Mouse (Mus musculus): ENCODE measurements at regions not wholly inside any gene's neighbourhood (a gene's known extent, or its start where the extent isn't known, plus 50 kb on each side); places are given as distances from the start of the nearest gene placed in this dataset.

DNA sequence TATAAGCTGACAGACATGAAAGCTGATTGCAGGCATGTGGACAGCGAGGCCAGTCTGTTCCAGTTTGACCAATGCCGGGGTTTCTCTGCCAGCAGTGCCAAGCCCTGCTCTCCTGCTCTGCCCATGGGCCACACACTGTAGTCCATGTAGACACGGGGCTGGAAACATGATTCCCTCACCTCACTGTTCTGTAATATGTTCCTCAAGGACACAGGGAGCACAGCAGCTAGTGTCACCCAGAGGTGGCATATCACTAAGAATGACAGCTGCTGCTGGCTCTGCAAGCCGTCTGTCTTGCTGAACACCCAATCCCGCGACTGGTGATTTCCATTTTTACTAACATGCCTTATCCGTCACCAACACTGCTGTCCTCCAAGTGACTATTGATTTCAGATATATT is 339.9 kb downstream of the Lpin1 start:
- H3K4me3 ChIP-seq (replicated peaks; ENCODE audit: low read length) = no peak overlapping the region
- no peaks in the 10 kb centered on the region; the same call in 1 of the 2 replicates for H3K4me1 ChIP-seq (replicated peaks; ENCODE audit: low read depth, low read length)
- no peaks in the 10 kb centered on the region for H3K9me3 ChIP-seq (ENCODE audit: low read length)
- no peaks in the 10 kb centered on the region for H3K36me3 ChIP-seq (ENCODE audit: insufficient read depth, low read length)
- no peaks in the 10 kb centered on the region for H3K27me3 ChIP-seq (ENCODE audit: insufficient read depth, low read length)
- TF ChIP-seq NANOG (IDR thresholded peaks at IDR 0.05; ENCODE audit: borderline replicate concordance, low read length) = no peak
- TF ChIP-seq POU5F1 (IDR thresholded peaks at IDR 0.05; ENCODE audit: borderline replicate concordance, low read length) = no peak
- TF ChIP-seq CTCF (conservative IDR thresholded peaks at IDR 0.05; ENCODE audit: low read length) = no peak

DNA sequence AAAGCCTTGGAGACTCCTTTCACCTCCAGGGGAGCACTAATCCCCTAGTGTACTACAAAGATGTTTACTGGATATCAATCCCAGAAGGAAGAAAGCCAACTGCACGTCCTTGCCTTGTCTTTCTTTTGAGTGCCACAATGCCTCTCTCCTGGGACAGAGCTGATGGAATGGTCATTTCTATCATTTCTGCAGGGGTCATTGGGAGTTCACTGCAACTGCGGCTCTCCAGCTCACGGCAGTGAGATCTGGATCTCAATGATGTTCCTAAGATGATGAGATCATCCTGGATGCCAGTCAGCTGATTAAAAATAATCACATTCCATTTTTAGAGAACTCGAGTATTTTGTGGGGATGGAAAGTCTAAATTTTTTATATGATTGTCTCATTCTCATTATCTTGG is 341.1 kb downstream of the Lpin1 start:
- no peaks in the 10 kb centered on the region; the same call in 1 of the 2 replicates for H3K4me1 ChIP-seq (replicated peaks; ENCODE audit: low read depth, low read length)
- no peaks in the 10 kb centered on the region for H3K9me3 ChIP-seq (ENCODE audit: low read length)
- no peak overlapping the region for H3K4me3 ChIP-seq (replicated peaks; ENCODE audit: low read length)
- no peaks in the 10 kb centered on the region for H3K36me3 ChIP-seq (ENCODE audit: insufficient read depth, low read length)
- H3K27me3 ChIP-seq (ENCODE audit: insufficient read depth, low read length) = no peaks in the 10 kb centered on the region
- no peak for TF ChIP-seq NANOG (IDR thresholded peaks at IDR 0.05; ENCODE audit: borderline replicate concordance, low read length)

GRCm38 (mm10) chr12:16268621-16269165 is 342.1 kb downstream of the Lpin1 start:
- no peak for TF ChIP-seq POU5F1 (IDR thresholded peaks at IDR 0.05; ENCODE audit: borderline replicate concordance, low read length)
- Histone ChIP-seq H3K4me1 (replicated peaks; ENCODE audit: low read depth, low read length) (no peaks in the 10 kb centered on the region; the same call in 1 of the 2 replicates), H3K9me3 (ENCODE audit: low read length) (no peaks in the 10 kb centered on the region), H3K4me3 (replicated peaks; ENCODE audit: low read length) (no peak overlapping the region), H3K27me3 (ENCODE audit: insufficient read depth, low read length) (no peaks in the 10 kb centered on the region), H3K36me3 (ENCODE audit: insufficient read depth, low read length) (no peaks in the 10 kb centered on the region)

GRCm38 (mm10) chr12:16261465-16261864 is 349.3 kb downstream of the Lpin1 start:
- Histone ChIP-seq H3K27me3 (ENCODE audit: insufficient read depth, low read length) (no peaks in the 10 kb centered on the region), H3K9me3 (ENCODE audit: low read length) (no peaks in the 10 kb centered on the region), H3K4me3 (replicated peaks; ENCODE audit: low read length) (no peak overlapping the region), H3K36me3 (ENCODE audit: insufficient read depth, low read length) (no peaks in the 10 kb centered on the region), H3K4me1 (replicated peaks; ENCODE audit: low read depth, low read length) (no peaks in the 10 kb centered on the region; the same call in 1 of the 2 replicates)
- TF ChIP-seq POU5F1 (IDR thresholded peaks at IDR 0.05; ENCODE audit: borderline replicate concordance, low read length) = no peak
- no peak for TF ChIP-seq CTCF (conservative IDR thresholded peaks at IDR 0.05; ENCODE audit: low read length)
- no peak for TF ChIP-seq NANOG (IDR thresholded peaks at IDR 0.05; ENCODE audit: borderline replicate concordance, low read length)

- H3K27me3 ChIP-seq (ENCODE audit: insufficient read depth, low read length) = no peaks in the 10 kb centered on the region
- H3K36me3 ChIP-seq (ENCODE audit: insufficient read depth, low read length) = no peaks in the 10 kb centered on the region
- no peaks in the 10 kb centered on the region for H3K9me3 ChIP-seq (ENCODE audit: low read length)
- H3K4me3 ChIP-seq (replicated peaks; ENCODE audit: low read length) = no peak overlapping the region
- TF ChIP-seq NANOG (IDR thresholded peaks at IDR 0.05; ENCODE audit: borderline replicate concordance, low read length) (no peak), POU5F1 (IDR thresholded peaks at IDR 0.05; ENCODE audit: borderline replicate concordance, low read length) (no peak), CTCF (conservative IDR thresholded peaks at IDR 0.05; ENCODE audit: low read length) (no peak)
- H3K4me1 ChIP-seq (replicated peaks; ENCODE audit: low read depth, low read length) = no peaks in the 10 kb centered on the region; the same call in 1 of the 2 replicates
Observed at GRCm38 (mm10) chr12:16260981-16261380, 349.8 kb downstream of the Lpin1 start.

GRCm38 (mm10) chr12:16260501-16260900 is 350.3 kb downstream of the Lpin1 start:
- H3K36me3 ChIP-seq (ENCODE audit: insufficient read depth, low read length) = no peaks in the 10 kb centered on the region
- TF ChIP-seq NANOG (IDR thresholded peaks at IDR 0.05; ENCODE audit: borderline replicate concordance, low read length) = no peak
- no peak for TF ChIP-seq POU5F1 (IDR thresholded peaks at IDR 0.05; ENCODE audit: borderline replicate concordance, low read length)
- no peaks in the 10 kb centered on the region for H3K9me3 ChIP-seq (ENCODE audit: low read length)
- H3K4me1 ChIP-seq (replicated peaks; ENCODE audit: low read depth, low read length) = no peaks in the 10 kb centered on the region; the same call in 1 of the 2 replicates
- H3K27me3 ChIP-seq (ENCODE audit: insufficient read depth, low read length) = no peaks in the 10 kb centered on the region
- H3K4me3 ChIP-seq (replicated peaks; ENCODE audit: low read length) = no peak overlapping the region

DNA sequence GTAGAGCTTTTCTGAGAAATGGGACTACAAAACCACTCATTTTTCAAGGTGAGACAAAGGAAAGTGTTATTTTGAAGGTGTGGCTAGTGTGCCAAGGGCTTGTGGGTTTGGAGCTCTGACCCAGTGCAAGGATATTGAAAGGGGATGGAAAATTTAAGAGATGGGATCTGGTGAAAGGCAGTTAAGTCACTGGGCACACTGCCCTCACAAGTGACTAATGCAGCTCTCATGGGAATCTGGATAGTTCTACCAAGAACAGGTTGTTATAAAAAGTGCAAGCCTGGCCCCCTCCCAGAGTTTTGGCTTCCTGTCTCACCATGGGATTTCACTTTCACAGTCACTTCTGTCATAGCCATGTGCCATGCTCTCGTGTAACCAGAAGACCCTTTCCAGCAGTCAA is 360.1 kb downstream of the Lpin1 start:
- Histone ChIP-seq H3K27me3 (ENCODE audit: insufficient read depth, low read length) (no peaks in the 10 kb centered on the region), H3K4me3 (replicated peaks; ENCODE audit: low read length) (no peak overlapping the region), H3K9me3 (ENCODE audit: low read length) (no peaks in the 10 kb centered on the region), H3K4me1 (replicated peaks; ENCODE audit: low read depth, low read length) (no peaks in the 10 kb centered on the region), H3K36me3 (ENCODE audit: insufficient read depth, low read length) (no peaks in the 10 kb centered on the region)
- TF ChIP-seq POU5F1 (IDR thresholded peaks at IDR 0.05; ENCODE audit: borderline replicate concordance, low read length) (no peak), NANOG (IDR thresholded peaks at IDR 0.05; ENCODE audit: borderline replicate concordance, low read length) (no peak), CTCF (conservative IDR thresholded peaks at IDR 0.05; ENCODE audit: low read length) (no peak)

DNA sequence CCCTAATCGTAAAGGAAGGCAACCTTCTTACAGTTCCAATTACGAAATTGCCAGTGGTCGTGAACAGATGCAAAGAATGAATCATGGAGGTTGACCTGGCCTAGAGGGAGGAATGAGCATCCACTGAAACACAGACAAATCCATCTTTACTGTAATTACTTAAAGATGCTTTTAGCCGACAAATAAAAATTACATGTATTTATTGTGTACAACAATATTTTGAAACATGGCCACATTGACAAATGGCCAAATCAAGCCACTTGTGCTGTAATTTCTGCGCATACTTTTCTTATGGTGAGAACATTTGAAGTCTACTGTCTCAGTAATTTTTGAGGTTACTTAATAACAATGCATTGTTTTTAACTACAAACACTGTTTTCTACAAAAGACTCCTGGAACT is 360.7 kb downstream of the Lpin1 start:
- Histone ChIP-seq H3K27me3 (ENCODE audit: insufficient read depth, low read length) (no peaks in the 10 kb centered on the region), H3K4me3 (replicated peaks; ENCODE audit: low read length) (no peak overlapping the region), H3K4me1 (replicated peaks; ENCODE audit: low read depth, low read length) (no peaks in the 10 kb centered on the region), H3K9me3 (ENCODE audit: low read length) (no peaks in the 10 kb centered on the region), H3K36me3 (ENCODE audit: insufficient read depth, low read length) (no peaks in the 10 kb centered on the region)
- TF ChIP-seq CTCF (conservative IDR thresholded peaks at IDR 0.05; ENCODE audit: low read length) (no peak), POU5F1 (IDR thresholded peaks at IDR 0.05; ENCODE audit: borderline replicate concordance, low read length) (no peak), NANOG (IDR thresholded peaks at IDR 0.05; ENCODE audit: borderline replicate concordance, low read length) (no peak)

DNA sequence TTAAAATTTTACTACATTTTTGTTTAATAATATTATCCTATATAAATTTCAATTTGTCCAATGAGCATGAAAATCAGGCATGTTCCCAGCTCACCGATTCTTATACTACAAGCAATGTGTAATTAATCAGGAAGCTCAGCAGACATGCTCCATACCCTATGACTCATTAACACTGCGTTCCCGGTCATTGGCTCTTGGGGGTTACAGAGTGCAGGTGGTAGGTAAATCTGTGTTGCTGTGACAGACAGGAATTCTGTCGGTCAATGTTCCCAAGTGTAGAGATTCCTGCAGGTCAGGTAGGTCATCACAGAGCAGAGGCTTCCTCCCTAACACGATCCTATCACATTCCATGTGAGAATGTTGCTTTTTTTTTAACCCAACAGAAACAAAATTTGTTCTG is 371.0 kb downstream of the Lpin1 start:
- no peaks in the 10 kb centered on the region for H3K27me3 ChIP-seq (ENCODE audit: insufficient read depth, low read length)
- H3K36me3 ChIP-seq (ENCODE audit: insufficient read depth, low read length) = no peaks in the 10 kb centered on the region
- no peaks in the 10 kb centered on the region for H3K9me3 ChIP-seq (ENCODE audit: low read length)
- TF ChIP-seq CTCF (conservative IDR thresholded peaks at IDR 0.05; ENCODE audit: low read length) (no peak), NANOG (IDR thresholded peaks at IDR 0.05; ENCODE audit: borderline replicate concordance, low read length) (no peak), POU5F1 (IDR thresholded peaks at IDR 0.05; ENCODE audit: borderline replicate concordance, low read length) (no peak)
- no peak overlapping the region for H3K4me3 ChIP-seq (replicated peaks; ENCODE audit: low read length)
- H3K4me1 ChIP-seq (replicated peaks; ENCODE audit: low read depth, low read length) = no peaks in the 10 kb centered on the region
